Mouse (Mus musculus): ENCODE results near the gene Rbm3.
A peak's percentile ranks its signal among the peaks of the same experiment; 100 is the strongest.

GRCm38 (mm10) chrX:8132017-8132976, 13.4 kb downstream of the Rbm3 start, which contains the start of gene Wdr13:
- TF ChIP-seq POLR2A (IDR thresholded peaks at IDR 0.05; ENCODE audit: borderline replicate concordance, extremely low read depth, insufficient read depth, insufficient read length, poor library complexity, severe bottlenecking): peak; percentile 21; the same call in 1 of the 2 replicates
- TF ChIP-seq CTCF (IDR thresholded peaks at IDR 0.05; ENCODE audit: borderline replicate concordance, extremely low read depth, insufficient read depth, insufficient read length): no peak

All from brain, embryonic 14.5 days (tissue).